Mouse (Mus musculus): ENCODE data around the gene Cabp4.

DNA sequence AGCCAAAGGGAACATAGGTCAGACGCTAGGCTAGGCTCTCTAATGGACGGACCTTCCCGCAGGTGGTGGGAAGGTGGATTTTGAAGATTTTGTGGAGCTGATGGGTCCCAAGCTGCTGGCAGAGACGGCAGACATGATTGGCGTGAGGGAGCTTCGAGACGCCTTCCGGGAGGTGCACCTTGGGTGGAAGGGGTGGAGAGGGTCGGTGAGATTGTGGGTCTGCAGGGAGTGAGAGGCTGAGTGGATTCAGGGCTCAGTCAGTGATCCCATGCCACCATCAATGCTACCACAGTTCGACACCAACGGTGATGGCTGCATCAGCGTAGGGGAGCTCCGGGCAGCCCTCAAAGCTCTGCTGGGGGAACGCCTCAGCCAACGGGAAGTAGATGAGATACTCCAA lies 57.7 kb downstream of the Cabp4 start:
- no peak for TF ChIP-seq USF1 (IDR thresholded peaks at IDR 0.05; ENCODE audit: low read depth)
- TF ChIP-seq CTCF (IDR thresholded peaks at IDR 0.05; ENCODE audit: control insufficient read depth, insufficient read depth, insufficient read length), result no peak
- TF ChIP-seq CEBPB (IDR thresholded peaks at IDR 0.05; ENCODE audit: low read depth), result no peak
- TF ChIP-seq MAX (IDR thresholded peaks at IDR 0.05), result no peak
